Mouse (Mus musculus) c-Kit-positive CD71-positive TER-119-positive erythroid progenitor cells, embryonic 14.5 days (primary cell): ENCODE measurements around the gene Tnpo2.
A peak's percentile ranks its signal among the peaks of the same experiment; 100 is the strongest.

ENCODE experiments used
- DNase-seq: peaks from one replicate; pipeline ENCODE4 v3.0.0-alpha.2; 2013; ENCODE audit warnings: low spot score

Tnpo2 gene

GRCm38 (mm10) chr8:85036718-85037365 lies at the start of gene Tnpo2:
TSS of gene Tnpo2 (plus strand) at chr8:85036915.
- DNase-seq: peak; percentile 95

GRCm38 (mm10) chr8:84987388-84987787 lies 49.3 kb upstream of the Tnpo2 start:
- DNase-seq: no peak

GRCm38 (mm10) chr8:84987903-84988302 lies 48.8 kb upstream of the Tnpo2 start:
- no peak for DNase-seq

GRCm38 (mm10) chr8:84989311-84989731 lies 47.4 kb upstream of the Tnpo2 start:
- peak; percentile 65 for DNase-seq

GRCm38 (mm10) chr8:84989810-84990209 lies 46.9 kb upstream of the Tnpo2 start:
- peak; percentile 96 for DNase-seq

- DNase-seq: peak; percentile 99
Observed at GRCm38 (mm10) chr8:84990349-84990748, 46.4 kb upstream of the Tnpo2 start, which contains the start of gene Hook2. TSS of gene Hook2 (plus strand) at chr8:84990603.

- no peak for DNase-seq
Observed at GRCm38 (mm10) chr8:84990836-84991235, 45.9 kb upstream of the Tnpo2 start.

- DNase-seq: no peak
Observed at GRCm38 (mm10) chr8:84994375-84994774, 42.3 kb upstream of the Tnpo2 start.

GRCm38 (mm10) chr8:84995680-84996079 lies 41.0 kb upstream of the Tnpo2 start:
- no peak for DNase-seq

- DNase-seq: no peak
Observed at GRCm38 (mm10) chr8:84996978-84997377, 39.7 kb upstream of the Tnpo2 start.

GRCm38 (mm10) chr8:84997649-84998295 lies 38.9 kb upstream of the Tnpo2 start:
- DNase-seq: peak; percentile 84

- DNase-seq: peak; percentile 37
Observed at GRCm38 (mm10) chr8:85007686-85008085, 29.0 kb upstream of the Tnpo2 start.

GRCm38 (mm10) chr8:85011242-85011641 lies 25.5 kb upstream of the Tnpo2 start:
- no peak for DNase-seq

GRCm38 (mm10) chr8:85013230-85013840 lies 23.4 kb upstream of the Tnpo2 start:
- DNase-seq: peak; percentile 47

- no peak for DNase-seq
Observed at GRCm38 (mm10) chr8:85014431-85014830, 22.3 kb upstream of the Tnpo2 start, which contains the start of gene Best2. TSS of gene Best2 (minus strand) at chr8:85014531.

- DNase-seq: no peak
Observed at GRCm38 (mm10) chr8:85016724-85017123, 20.0 kb upstream of the Tnpo2 start.

- DNase-seq: no peak
Observed at GRCm38 (mm10) chr8:85017209-85017608, 19.5 kb upstream of the Tnpo2 start.

- DNase-seq: no peak
Observed at GRCm38 (mm10) chr8:85021514-85022055, 15.1 kb upstream of the Tnpo2 start.

- no peak for DNase-seq
Observed at GRCm38 (mm10) chr8:85023846-85024245, 12.9 kb upstream of the Tnpo2 start.

- peak; percentile 92 for DNase-seq
Observed at GRCm38 (mm10) chr8:85025098-85025932, 11.4 kb upstream of the Tnpo2 start, which contains the start of gene Asna1. TSS of gene Asna1 (minus strand) at chr8:85025281.

GRCm38 (mm10) chr8:85026670-85027515 lies 9.8 kb upstream of the Tnpo2 start, which contains the start of gene Trir:
TSS of gene Trir (plus strand) at chr8:85026823.
- DNase-seq: peak; percentile 99
